Mouse (Mus musculus) lung, adult 10 weeks (tissue): ENCODE measurements around the gene Tbcd. TPM values are rescaled to one million over a fixed set of nuclear protein-coding genes. Genes with fewer than 3 reads are reported as not detected.

Experiments used
- polyA plus RNA-seq: library from polyadenylated mRNA; stranded (reverse); fragments of 350-450 nt; fragmentation: Illumina TruSeq; extraction: RNeasy Lipid Tissue Mini Kit (QIAGEN cat#74804); gene quantifications from one replicate; pipeline ENCODE4 v1.2.3, GENCODE M21; 2014; ENCODE audit warnings: low read depth, low replicate concordance; ENCODE audit not compliant: insufficient read depth

The Tbcd gene
- polyA plus RNA-seq = 20.0 TPM

GRCm38 (mm10) chr11:121451753-121452635 lies at the start of gene Tbcd:
Gene Tbcd (plus strand): TSS chr11:121451949.

DNA sequence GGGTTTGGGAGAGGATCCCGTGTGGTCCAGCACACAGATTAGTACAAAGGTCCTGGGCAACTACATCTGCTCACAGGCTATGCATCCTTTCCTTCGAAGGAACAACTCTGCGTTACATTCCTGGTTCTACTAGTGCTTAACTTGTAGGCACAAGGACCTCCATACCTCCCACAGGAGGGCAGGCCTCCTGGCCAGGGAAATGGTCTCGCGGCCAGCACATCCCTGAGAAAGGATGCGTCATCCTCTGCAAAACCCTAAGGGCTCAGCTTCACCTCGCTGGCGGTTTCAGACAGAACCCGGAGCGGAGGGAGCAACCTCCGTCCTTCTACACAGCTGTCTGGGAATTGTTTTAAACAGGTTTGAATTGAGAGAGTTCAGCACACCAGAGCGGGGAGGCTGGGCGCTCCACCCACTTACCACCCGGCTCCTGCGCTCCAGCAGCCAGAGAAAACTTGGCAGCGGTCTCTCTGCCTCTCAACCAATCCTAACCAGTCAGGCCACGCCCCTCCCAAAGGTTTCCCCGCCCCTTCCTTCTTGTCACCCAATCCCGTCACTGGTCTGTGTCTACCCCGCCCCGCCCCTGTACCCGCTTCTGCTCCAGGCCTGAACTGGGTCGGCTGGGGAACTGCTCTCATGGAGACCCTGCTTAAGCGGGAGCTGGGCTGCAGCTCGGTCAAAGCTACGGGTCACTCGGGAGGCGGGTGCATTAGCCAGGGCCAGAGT lies 30.8 kb upstream of the Tbcd start, which contains the start of gene Fn3krp:
Gene Fn3krp, plus strand, starts transcription at position 572 of the 723 bp plus-strand sequence.

DNA sequence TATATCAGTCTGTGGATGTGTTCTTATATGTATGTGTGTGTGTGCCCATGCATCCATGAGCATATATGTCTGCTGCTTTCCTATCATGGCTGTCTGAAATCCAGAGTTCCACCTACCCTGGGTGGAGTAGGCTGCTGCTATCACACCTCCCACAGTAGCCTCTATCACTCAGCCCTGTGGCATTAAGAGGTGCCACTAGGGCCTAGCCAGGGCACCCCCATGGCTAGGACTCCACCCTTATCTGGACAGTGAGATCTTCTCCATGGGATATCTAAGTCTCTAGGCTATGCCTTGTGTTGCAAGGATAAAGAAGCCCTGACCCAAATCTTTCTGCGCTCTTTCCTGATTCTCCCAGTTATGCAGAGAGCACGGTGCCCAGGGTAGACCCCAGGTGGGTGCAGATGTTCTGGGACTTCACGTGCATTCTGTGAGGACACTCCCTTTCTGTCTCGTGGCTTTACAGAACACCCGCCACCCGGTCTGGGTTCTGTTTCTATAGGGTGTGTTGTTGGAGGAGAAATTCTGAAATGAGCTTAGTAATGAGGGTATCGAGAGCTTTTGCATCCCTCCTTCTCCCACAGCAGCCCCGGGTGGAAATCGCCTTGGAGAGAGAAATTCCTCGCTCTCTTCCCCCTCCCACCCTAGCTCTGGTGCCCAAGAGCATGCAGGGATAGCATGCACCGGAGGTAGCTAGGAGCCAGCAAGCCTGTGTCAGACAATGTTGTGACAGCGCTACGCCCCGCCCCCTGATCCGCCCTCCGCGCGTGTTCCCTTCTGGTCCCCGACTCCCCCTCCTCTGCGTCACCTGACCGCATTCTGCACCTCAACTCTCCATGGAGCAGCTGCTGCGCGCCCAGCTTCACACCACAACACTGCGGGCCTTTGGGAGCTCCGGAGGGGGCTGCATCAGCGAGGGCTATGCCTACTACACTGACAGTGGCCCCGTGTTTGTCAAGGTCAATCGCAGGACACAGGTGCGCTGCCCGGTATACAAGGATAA lies 17.3 kb upstream of the Tbcd start, which contains the start of gene Fn3k:
Gene Fn3k, plus strand, starts transcription at position 758 of the 1,000 bp plus-strand sequence.

GRCm38 (mm10) chr11:121519131-121519530 lies 67.4 kb downstream of the Tbcd start, which contains the start of gene Zfp750:
Gene Zfp750 (minus strand): TSS chr11:121519333.

Other genes starting within 250 kb of the Tbcd start
- gene Hexdc, start 247.5 kb upstream of the Tbcd start, polyA plus RNA-seq = 6.6 TPM
- 14.5 TPM for gene Ogfod3, start 247.2 kb upstream of the Tbcd start, polyA plus RNA-seq
- gene Cybc1, start 222.6 kb upstream of the Tbcd start, polyA plus RNA-seq = 40.6 TPM
- gene Narf, start 214.7 kb upstream of the Tbcd start, polyA plus RNA-seq = 4.7 TPM
- 11.0 TPM for gene Foxk2, start 192.0 kb upstream of the Tbcd start, polyA plus RNA-seq
- gene Wdr45b, start 97.5 kb upstream of the Tbcd start, polyA plus RNA-seq = 36.0 TPM
- 2.6 TPM for gene Rab40b, start 63.7 kb upstream of the Tbcd start, polyA plus RNA-seq
- gene Fn3krp, start 30.5 kb upstream of the Tbcd start, polyA plus RNA-seq = 5.9 TPM
- 3.6 TPM for gene Fn3k, start 17.0 kb upstream of the Tbcd start, polyA plus RNA-seq
- gene Zfp750, start 67.4 kb downstream of the Tbcd start, polyA plus RNA-seq = 1.1 TPM
- gene B3gntl1, start 221.2 kb downstream of the Tbcd start, polyA plus RNA-seq = 2.5 TPM
- 23.5 TPM for gene Metrnl, start 249.6 kb downstream of the Tbcd start, polyA plus RNA-seq